Mouse (Mus musculus) liver, embryonic 12.5 days (tissue): ENCODE data around the gene Ywhag. TPM values are rescaled to one million over a fixed set of nuclear protein-coding genes. Genes with fewer than 3 reads are reported as not detected.

Experiments
- ATAC-seq: fragments of 200-750 bp; cut with Nextera tagmentation; 2 replicates; pipeline ENCODE4 v1.8.0; 2017; ENCODE audit warnings: moderate number of reproducible peaks, mild to moderate bottlenecking, moderate library complexity
- H3K27ac ChIP-seq: fragments of 300-500 bp; sonication (generic); 2 replicates; pipeline ENCODE4 v1.5.1; 2016; ENCODE audit warnings: mild to moderate bottlenecking
- H3K27me3 ChIP-seq: fragments of 300-500 bp; sonication (generic); replicated peaks from 2 replicates; pipeline ENCODE4 v1.6.1; 2016; ENCODE audit warnings: mild to moderate bottlenecking, moderate library complexity
- H3K36me3 ChIP-seq: fragments of 300-500 bp; sonication (generic); 2 replicates; pipeline ENCODE4 v1.6.1; 2016; ENCODE audit warnings: mild to moderate bottlenecking, moderate library complexity
- H3K4me1 ChIP-seq: fragments of 300-500 bp; sonication (generic); 2 replicates; pipeline ENCODE4 v1.6.1; 2016
- H3K4me2 ChIP-seq: fragments of 300-500 bp; sonication (generic); 2 replicates; pipeline ENCODE4 v1.6.1; 2016; ENCODE audit warnings: mild to moderate bottlenecking, moderate library complexity
- H3K4me3 ChIP-seq: fragments of 300-500 bp; sonication (generic); 2 replicates; pipeline ENCODE4 v1.5.1; 2016; ENCODE audit warnings: mild to moderate bottlenecking, moderate library complexity
- H3K9ac ChIP-seq: fragments of 300-500 bp; sonication (generic); 2 replicates; pipeline ENCODE4 v1.6.1; 2016; ENCODE audit warnings: mild to moderate bottlenecking, moderate library complexity
- H3K9me3 ChIP-seq: fragments of 300-500 bp; sonication (generic); replicated peaks from 2 replicates; pipeline ENCODE4 v1.6.1; 2016; ENCODE audit warnings: mild to moderate bottlenecking, moderate library complexity
- WGBS: fragments of 180-500 bp; shearing (Covaris S2); methylation state at CpG from one replicate; pipeline ENCODE4 v1.1.7; 2016; ENCODE audit not compliant: insufficient replicate concordance; 5-methylcytosine and 5-hydroxymethylcytosine counted together
- polyA plus RNA-seq: library from polyadenylated mRNA; unstranded; fragments of >200 nt; fragmentation: Nextera tagmentation; extraction: Ambion mirVana; gene quantifications from 2 replicates; pipeline ENCODE4 v1.2.1, GENCODE M21; 2016

Gene Ywhag
- polyA plus RNA-seq, 1 experiment from 2014 or later, result 128 TPM

DNA sequence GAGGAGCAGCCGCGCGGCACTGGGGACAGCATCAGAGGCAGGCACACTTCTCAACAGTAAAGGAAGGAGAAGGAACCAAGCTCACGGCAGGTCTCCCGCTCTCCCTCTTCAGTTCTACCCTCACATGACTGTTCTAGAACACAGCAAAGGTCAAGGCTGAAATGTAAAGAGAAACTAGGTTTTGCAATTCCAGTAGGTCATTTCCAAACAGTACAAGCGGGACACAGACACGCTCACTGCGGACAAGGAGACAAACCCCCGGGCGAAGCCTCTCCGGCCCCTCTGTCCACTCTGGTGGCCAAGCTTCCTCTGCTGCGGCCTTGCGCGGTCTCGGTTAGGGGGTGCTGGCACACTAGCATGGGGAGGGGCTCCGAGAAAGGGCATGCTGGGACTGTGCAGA lies 25.4 kb downstream of the Ywhag start:
- peak overlapping the region; percentile 3; the same call in 1 of the 2 replicates for H3K27ac ChIP-seq
- no peaks in the 10 kb centered on the region for H3K27me3 ChIP-seq
- no peak overlapping the region for H3K4me3 ChIP-seq
- H3K9ac ChIP-seq, result no peak overlapping the region
- WGBS, result 89% methylated on average over 16 of the region's 16 CpGs
- no peak overlapping the region for H3K4me2 ChIP-seq
- peaks cover 78% of the 10 kb centered on the region for H3K36me3 ChIP-seq
- H3K4me1 ChIP-seq, result peaks cover 70% of the 10 kb centered on the region
- H3K9me3 ChIP-seq, result no peaks in the 10 kb centered on the region
- no peak; the same call in 1 of the 2 replicates for ATAC-seq

- Histone ChIP-seq H3K27me3 (no peaks in the 10 kb centered on the region), H3K4me2 (no peak overlapping the region), H3K27ac (no peak overlapping the region), H3K9ac (no peak overlapping the region), H3K4me3 (no peak overlapping the region), H3K36me3 (peaks cover 70% of the 10 kb centered on the region), H3K4me1 (peaks cover 70% of the 10 kb centered on the region), H3K9me3 (no peaks in the 10 kb centered on the region)
- 77% methylated on average over 12 of the region's 12 CpGs for WGBS
- ATAC-seq, result no peak
Observed at GRCm38 (mm10) chr5:135908185-135908584, 26.2 kb downstream of the Ywhag start.

- H3K27me3 ChIP-seq, result no peaks in the 10 kb centered on the region
Observed at GRCm38 (mm10) chr5:135907256-135907655, 27.2 kb downstream of the Ywhag start.

GRCm38 (mm10) chr5:135906846-135907245 lies 27.6 kb downstream of the Ywhag start:
- H3K9me3 ChIP-seq, result no peaks in the 10 kb centered on the region
- H3K36me3 ChIP-seq, result peaks cover 58% of the 10 kb centered on the region
- peaks cover 65% of the 10 kb centered on the region for H3K4me1 ChIP-seq
- H3K27me3 ChIP-seq, result no peaks in the 10 kb centered on the region
- 55% methylated on average over 4 of the region's 4 CpGs for WGBS
- no peak overlapping the region for H3K9ac ChIP-seq
- no peak for ATAC-seq
- no peak overlapping the region for H3K4me2 ChIP-seq
- H3K4me3 ChIP-seq, result no peak overlapping the region
- peak overlapping the region; percentile 37; the same call in 1 of the 2 replicates for H3K27ac ChIP-seq

More at GRCm38 (mm10) chr5:135907256-135907655, 27.2 kb downstream of the Ywhag start:
- Histone ChIP-seq H3K27ac (peak overlapping the region; percentile 37; the same call in 1 of the 2 replicates), H3K4me1 (peaks cover 68% of the 10 kb centered on the region), H3K9me3 (no peaks in the 10 kb centered on the region), H3K4me2 (no peak overlapping the region), H3K4me3 (no peak overlapping the region), H3K36me3 (peaks cover 62% of the 10 kb centered on the region), H3K9ac (no peak overlapping the region)
- ATAC-seq, result no peak
- WGBS, result 68% methylated on average over 13 of the region's 13 CpGs

- ATAC-seq, result no peak
- Histone ChIP-seq H3K9me3 (no peaks in the 10 kb centered on the region), H3K4me2 (no peak overlapping the region), H3K27ac (no peak overlapping the region), H3K36me3 (peaks cover 45% of the 10 kb centered on the region), H3K9ac (no peak overlapping the region), H3K27me3 (no peaks in the 10 kb centered on the region), H3K4me1 (peaks cover 64% of the 10 kb centered on the region), H3K4me3 (no peak overlapping the region)
- WGBS, result 44% methylated on average over 8 of the region's 8 CpGs
Observed at GRCm38 (mm10) chr5:135905320-135906225, 28.8 kb downstream of the Ywhag start.

DNA sequence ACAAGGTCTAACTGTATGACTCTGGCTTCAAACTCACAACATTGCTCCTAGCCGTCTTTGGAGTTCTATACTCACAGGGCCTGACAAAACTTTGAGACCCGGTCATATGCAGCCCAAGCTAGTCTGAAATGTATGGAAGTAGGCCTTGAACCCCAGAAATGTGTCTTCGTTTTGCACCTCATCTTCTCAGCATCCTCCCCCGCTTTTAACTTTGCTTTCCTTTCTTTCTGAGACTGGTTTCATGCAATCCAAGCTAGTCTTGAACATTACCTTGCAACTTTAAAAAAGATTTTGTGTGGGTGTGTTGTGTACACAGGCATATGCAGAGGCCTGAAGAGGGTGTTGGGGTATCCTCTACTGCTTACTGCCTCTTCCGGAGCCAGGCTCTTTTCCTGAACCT lies 30.2 kb downstream of the Ywhag start:
- Histone ChIP-seq H3K4me2 (peak overlapping the region; percentile 68), H3K27me3 (no peaks in the 10 kb centered on the region), H3K36me3 (peaks cover 32% of the 10 kb centered on the region), H3K27ac (no peak overlapping the region), H3K9me3 (no peaks in the 10 kb centered on the region), H3K4me1 (peaks cover 52% of the 10 kb centered on the region), H3K9ac (no peak overlapping the region), H3K4me3 (no peak overlapping the region)
- 63% methylated on average over 5 of the region's 5 CpGs for WGBS
- no peak for ATAC-seq

DNA sequence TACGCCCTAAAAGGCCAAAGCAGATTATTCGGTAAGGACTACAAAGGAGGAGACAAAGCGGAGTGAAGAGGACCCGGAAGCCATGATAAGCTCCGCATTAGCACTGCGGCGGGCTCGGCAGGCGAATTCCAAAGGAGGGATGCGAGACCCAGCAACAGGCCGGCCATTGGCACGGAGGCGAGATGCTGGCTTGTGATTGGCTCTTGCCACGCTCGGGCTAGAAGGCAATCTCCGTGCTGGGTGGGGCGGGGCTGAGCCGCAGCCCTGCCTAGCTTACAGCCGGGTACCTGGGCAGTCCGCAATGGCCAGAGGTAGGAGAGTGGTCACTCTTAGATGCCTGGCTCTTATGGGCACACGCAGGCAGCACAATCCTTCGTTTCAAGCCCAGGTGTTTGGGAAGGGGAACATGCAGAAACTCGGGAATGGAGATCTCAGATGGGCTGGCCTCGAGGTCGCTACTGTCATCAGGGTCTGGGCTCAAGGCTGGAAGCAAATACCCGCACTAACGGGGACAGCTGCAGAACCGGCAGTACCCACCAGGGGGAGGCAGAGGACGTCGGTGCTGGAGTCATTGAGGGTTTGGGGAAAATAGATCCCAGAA lies 30.8 kb downstream of the Ywhag start:
- Histone ChIP-seq H3K9ac (no peak overlapping the region), H3K27me3 (no peaks in the 10 kb centered on the region), H3K4me2 (peak overlapping the region; percentile 68), H3K4me1 (peaks cover 47% of the 10 kb centered on the region), H3K4me3 (peak overlapping the region; percentile 32), H3K9me3 (no peaks in the 10 kb centered on the region), H3K36me3 (peaks cover 26% of the 10 kb centered on the region), H3K27ac (no peak overlapping the region)
- 3% methylated on average over 30 of the region's 30 CpGs for WGBS
- ATAC-seq, result peak; percentile 83

DNA sequence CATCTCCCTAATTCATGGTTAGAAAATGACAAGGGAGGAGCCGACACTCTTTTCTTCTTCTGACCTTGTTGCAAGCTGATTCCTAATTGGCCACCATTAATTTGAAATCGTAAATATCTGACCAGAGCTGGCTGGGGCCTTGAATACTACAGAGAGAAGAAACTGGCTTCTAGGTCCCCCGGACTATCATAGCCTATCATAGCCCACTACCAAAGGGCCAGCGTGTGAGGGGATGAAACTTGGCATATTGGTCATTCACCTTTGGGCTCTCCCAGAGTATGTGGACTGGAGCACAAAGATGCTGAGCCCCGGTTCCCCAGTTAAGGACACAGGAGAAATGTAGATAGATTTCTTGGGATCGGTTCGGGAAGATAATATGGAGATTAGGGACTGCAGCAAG lies 31.4 kb downstream of the Ywhag start:
- H3K36me3 ChIP-seq, result peaks cover 21% of the 10 kb centered on the region
- peak overlapping the region; percentile 32; the same call in 1 of the 2 replicates for H3K4me3 ChIP-seq
- H3K27me3 ChIP-seq, result no peaks in the 10 kb centered on the region
- H3K4me2 ChIP-seq, result peak overlapping the region; percentile 68
- H3K27ac ChIP-seq, result no peak overlapping the region
- 35% methylated on average over 7 of the region's 7 CpGs for WGBS
- H3K9ac ChIP-seq, result no peak overlapping the region
- H3K9me3 ChIP-seq, result no peaks in the 10 kb centered on the region
- no peak for ATAC-seq
- H3K4me1 ChIP-seq, result peaks cover 43% of the 10 kb centered on the region

- H3K4me1 ChIP-seq, result peaks cover 27% of the 10 kb centered on the region
- H3K9ac ChIP-seq, result no peak overlapping the region
- H3K36me3 ChIP-seq, result peaks cover 6% of the 10 kb centered on the region
- H3K27me3 ChIP-seq, result no peaks in the 10 kb centered on the region
- WGBS, result 47% methylated on average over 6 of the region's 6 CpGs
- no peak overlapping the region for H3K4me2 ChIP-seq
- ATAC-seq, result no peak
- no peak overlapping the region for H3K4me3 ChIP-seq
- no peak overlapping the region for H3K27ac ChIP-seq
- H3K9me3 ChIP-seq, result no peaks in the 10 kb centered on the region
Observed at GRCm38 (mm10) chr5:135901354-135902095, 32.9 kb downstream of the Ywhag start.

GRCm38 (mm10) chr5:135900701-135901100 lies 33.7 kb downstream of the Ywhag start:
- Histone ChIP-seq H3K36me3 (peaks cover 4% of the 10 kb centered on the region; the same call in 1 of the 2 replicates), H3K9ac (no peak overlapping the region), H3K27me3 (no peaks in the 10 kb centered on the region), H3K4me3 (no peak overlapping the region), H3K4me1 (peaks cover 21% of the 10 kb centered on the region), H3K27ac (no peak overlapping the region), H3K9me3 (no peaks in the 10 kb centered on the region), H3K4me2 (no peak overlapping the region)
- no peak for ATAC-seq
- 71% methylated on average over 3 of the region's 3 CpGs for WGBS

GRCm38 (mm10) chr5:135899833-135900232 lies 34.6 kb downstream of the Ywhag start:
- Histone ChIP-seq H3K9ac (no peak overlapping the region), H3K36me3 (peaks cover 4% of the 10 kb centered on the region; the same call in 1 of the 2 replicates), H3K4me3 (no peak overlapping the region), H3K27ac (no peak overlapping the region), H3K27me3 (no peaks in the 10 kb centered on the region), H3K4me2 (no peak overlapping the region), H3K9me3 (no peaks in the 10 kb centered on the region), H3K4me1 (peaks cover 16% of the 10 kb centered on the region)
- ATAC-seq, result no peak
- 53% methylated on average over 4 of the region's 4 CpGs for WGBS
